Mouse (Mus musculus) C2C12 (cell line): ENCODE results near the gene Mylk3.

Source experiments
- CTCF ChIP-seq: IDR thresholded peaks from one replicate; pipeline ENCODE4 v1.5.1; 2011; ENCODE audit not compliant: control insufficient read depth, insufficient read depth, insufficient read length
- MAX ChIP-seq: IDR thresholded peaks from one replicate; pipeline ENCODE4 v1.6.1; 2011; ENCODE audit warnings: mild to moderate bottlenecking, control low read depth
- MYOG ChIP-seq: IDR thresholded peaks from one replicate; pipeline ENCODE4 v1.6.1; 2011; ENCODE audit not compliant: control insufficient read depth, insufficient read length; ENCODE audit errors: extremely low read depth
- USF1 ChIP-seq: IDR thresholded peaks from one replicate; pipeline ENCODE4 v1.6.1; 2011; ENCODE audit warnings: low read depth, mild to moderate bottlenecking, control low read depth, moderate library complexity

DNA sequence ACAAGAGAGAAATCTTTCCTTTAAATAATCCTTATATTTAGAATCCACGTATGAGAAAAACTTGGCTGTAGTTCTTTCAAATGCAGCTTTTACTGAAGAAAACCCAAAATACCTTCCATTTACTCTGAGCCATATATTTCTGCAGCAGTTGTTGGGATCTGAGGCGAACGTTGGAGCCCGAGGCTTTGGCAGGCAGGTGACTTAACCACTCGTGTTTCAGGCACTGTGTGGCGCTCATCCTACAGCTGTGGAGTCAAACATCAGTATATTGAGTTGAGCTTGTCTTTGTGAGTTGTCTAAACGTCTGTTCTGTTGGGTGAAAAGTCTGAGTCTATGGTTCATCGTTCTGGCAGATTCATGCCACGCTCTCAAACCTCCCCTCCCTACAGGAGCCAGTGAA is 59.1 kb downstream of the Mylk3 start:
- TF ChIP-seq MAX, result no peak
- no peak for TF ChIP-seq CTCF
- no peak for TF ChIP-seq USF1
- TF ChIP-seq MYOG, result no peak
